Mouse (Mus musculus): ENCODE measurements around the gene Gan. TPM values are rescaled to one million over a fixed set of nuclear protein-coding genes. Genes with fewer than 3 reads are reported as not detected.

The Gan gene
- total and polyA plus RNA-seq, 3 experiments: 1.5 to 2.9 (median 2.8) TPM

- in situ Hi-C loops (cut with MboI; ENCODE audit: low pct_ligation_motif_present, low pct_unique_long_range_greater_than_20kb, low sequenced_read_pairs): no loop called here
- no peak for DNase-seq (ENCODE audit: extremely low read depth)
- no peak overlapping the region for H3K4me3 ChIP-seq (replicated peaks in 1 of 3; ENCODE audit: low read depth in 2 of 3, low read length in 2 of 3, poor library complexity in 1 of 3)
- no peak overlapping the region for H3K27ac ChIP-seq (ENCODE audit: insufficient read depth, low read depth)
- H3K79me2 ChIP-seq (replicated peaks; ENCODE audit: control insufficient read depth, extremely low read depth, insufficient read depth, poor library complexity, severe bottlenecking): peaks cover 15% of the 10 kb centered on the region
- TF ChIP-seq CTCF (conservative IDR thresholded peaks at IDR 0.05 in 1 of 2, IDR thresholded peaks at IDR 0.05 in 1 of 2; ENCODE audit: low read depth in 2 of 2, low read length in 2 of 2) (peak in 1 of 2 experiments; percentile 31; a peak in 2 of 4 replicates), UBTF (IDR thresholded peaks at IDR 0.05; ENCODE audit: low read depth, low read length) (no peak), IRF4 (IDR thresholded peaks at IDR 0.05; ENCODE audit: low read depth, low read length) (no peak), ZMIZ1 (IDR thresholded peaks at IDR 0.05; ENCODE audit: low read depth, low read length) (no peak)
- no peak overlapping the region for H3K9ac ChIP-seq (ENCODE audit: insufficient read depth, low read depth)
- no peak overlapping the region for H3K4me2 ChIP-seq (ENCODE audit: insufficient read depth, low read depth, poor library complexity, severe bottlenecking)
- peaks cover 10% of the 10 kb centered on the region for H3K9me3 ChIP-seq (replicated peaks; ENCODE audit: low read length)
- no peaks in the 10 kb centered on the region for H3K27me3 ChIP-seq (replicated peaks)
- dilution Hi-C loops (cut with MboI; ENCODE audit: extremely low pct_ligation_motif_present, extremely low pct_unique_long_range_greater_than_20kb, low sequenced_read_pairs): no loop called here
- peaks cover 9 to 33% of the 10 kb centered on the region in 2 experiments for H3K4me1 ChIP-seq (ENCODE audit: control insufficient read depth in 1 of 2, insufficient read depth in 2 of 2)
- no peaks in the 10 kb centered on the region for H3K36me3 ChIP-seq (replicated peaks in 1 of 2; ENCODE audit: control insufficient read depth in 1 of 2, insufficient read depth in 1 of 2, low read length in 1 of 2)
Measured at GRCm38 (mm10) chr8:117253390-117254269, 95.7 kb downstream of the Gan start.

- no peak for DNase-seq (ENCODE audit: extremely low read depth)
- H3K79me2 ChIP-seq (replicated peaks; ENCODE audit: control insufficient read depth, extremely low read depth, insufficient read depth, poor library complexity, severe bottlenecking): peaks cover 23% of the 10 kb centered on the region
- TF ChIP-seq CHD2 (IDR thresholded peaks at IDR 0.05; ENCODE audit: low read length): no peak
- no peak for TF ChIP-seq E2F4 (IDR thresholded peaks at IDR 0.05; ENCODE audit: insufficient replicate concordance, low read depth, low read length)
- no peak for TF ChIP-seq ZC3H11A (IDR thresholded peaks at IDR 0.05; ENCODE audit: low read depth, low read length)
- TF ChIP-seq USF1 (IDR thresholded peaks at IDR 0.05; ENCODE audit: low read depth, low read length): no peak
- peaks cover 10% of the 10 kb centered on the region for H3K9me3 ChIP-seq (replicated peaks; ENCODE audit: low read length)
- in situ Hi-C loops (cut with MboI; ENCODE audit: low pct_ligation_motif_present, low pct_unique_long_range_greater_than_20kb, low sequenced_read_pairs): no loop called here
- H3K4me2 ChIP-seq (ENCODE audit: insufficient read depth, low read depth, poor library complexity, severe bottlenecking): no peak overlapping the region
- no peak overlapping the region for H3K27ac ChIP-seq (ENCODE audit: insufficient read depth, low read depth)
- no peak overlapping the region for H3K9ac ChIP-seq (ENCODE audit: insufficient read depth, low read depth)
- dilution Hi-C loops (cut with MboI; ENCODE audit: extremely low pct_ligation_motif_present, extremely low pct_unique_long_range_greater_than_20kb, low sequenced_read_pairs): no loop called here
- H3K27me3 ChIP-seq (replicated peaks): no peaks in the 10 kb centered on the region
- H3K4me1 ChIP-seq (ENCODE audit: control insufficient read depth in 1 of 2, insufficient read depth in 2 of 2): peaks cover 15 to 41% of the 10 kb centered on the region in 2 experiments
- peaks cover 0 to 3% of the 10 kb centered on the region in 2 experiments for H3K36me3 ChIP-seq (replicated peaks in 1 of 2; ENCODE audit: control insufficient read depth in 1 of 2, insufficient read depth in 1 of 2, low read length in 1 of 2)
- H3K4me3 ChIP-seq (replicated peaks in 1 of 3; ENCODE audit: low read depth in 2 of 3, low read length in 2 of 3, poor library complexity in 1 of 3): no peak overlapping the region
Measured at GRCm38 (mm10) chr8:117254496-117254895, 96.6 kb downstream of the Gan start.

GRCm38 (mm10) chr8:117256292-117256938 is 98.5 kb downstream of the Gan start:
- Histone ChIP-seq H3K4me3 (replicated peaks in 1 of 3; ENCODE audit: low read depth in 2 of 3, low read length in 2 of 3, poor library complexity in 1 of 3) (peak overlapping the region; percentile 34 to 88 (median 82)), H3K9ac (ENCODE audit: insufficient read depth, low read depth) (peak overlapping the region; percentile 76), H3K36me3 (replicated peaks in 1 of 2; ENCODE audit: control insufficient read depth in 1 of 2, insufficient read depth in 1 of 2, low read length in 1 of 2) (peaks cover 0 to 17% of the 10 kb centered on the region in 2 experiments), H3K4me2 (ENCODE audit: insufficient read depth, low read depth, poor library complexity, severe bottlenecking) (peak overlapping the region; percentile 54), H3K27me3 (replicated peaks) (no peaks in the 10 kb centered on the region), H3K79me2 (replicated peaks; ENCODE audit: control insufficient read depth, extremely low read depth, insufficient read depth, poor library complexity, severe bottlenecking) (peaks cover 41% of the 10 kb centered on the region), H3K27ac (ENCODE audit: insufficient read depth, low read depth) (no peak overlapping the region), H3K4me1 (ENCODE audit: control insufficient read depth in 1 of 2, insufficient read depth in 2 of 2) (peaks cover 16 to 52% of the 10 kb centered on the region in 2 experiments), H3K9me3 (replicated peaks; ENCODE audit: low read length) (peaks cover 10% of the 10 kb centered on the region)
- dilution Hi-C loops (cut with MboI; ENCODE audit: extremely low pct_ligation_motif_present, extremely low pct_unique_long_range_greater_than_20kb, low sequenced_read_pairs) (no loop called here), in situ Hi-C loops (cut with MboI; ENCODE audit: low pct_ligation_motif_present, low pct_unique_long_range_greater_than_20kb, low sequenced_read_pairs) (no loop called here)
- DNase-seq (ENCODE audit: extremely low read depth): peak; percentile 80
- TF ChIP-seq JUN (IDR thresholded peaks at IDR 0.05; ENCODE audit: insufficient read depth, low read depth, low read length): no peak
- TF ChIP-seq ZNF384 (IDR thresholded peaks at IDR 0.05; ENCODE audit: low read depth, low read length): no peak
- TF ChIP-seq CTCF (conservative IDR thresholded peaks at IDR 0.05 in 1 of 2, IDR thresholded peaks at IDR 0.05 in 1 of 2; ENCODE audit: low read depth in 2 of 2, low read length in 2 of 2): no peak
- no peak for TF ChIP-seq E2F4 (IDR thresholded peaks at IDR 0.05; ENCODE audit: insufficient replicate concordance, low read depth, low read length)
- TF ChIP-seq TCF12 (IDR thresholded peaks at IDR 0.05; ENCODE audit: low read depth, low read length): peak; percentile 68
- no peak for TF ChIP-seq MAFK (IDR thresholded peaks at IDR 0.05; ENCODE audit: insufficient replicate concordance, low read length)
- peak; percentile 43; the same call in 1 of the 2 replicates for TF ChIP-seq MAZ (IDR thresholded peaks at IDR 0.05; ENCODE audit: low read depth, low read length)
- TF ChIP-seq EP300 (IDR thresholded peaks at IDR 0.05; ENCODE audit: low read length): no peak
- TF ChIP-seq NRF1 (IDR thresholded peaks at IDR 0.05; ENCODE audit: low read depth, low read length): no peak
- TF ChIP-seq RAD21 (IDR thresholded peaks at IDR 0.05; ENCODE audit: low read depth, low read length): no peak
- TF ChIP-seq POLR2A (IDR thresholded peaks at IDR 0.05; ENCODE audit: low read depth, low read length): peak; percentile 60; the same call in 1 of the 2 replicates
- no peak for TF ChIP-seq JUND (conservative IDR thresholded peaks at IDR 0.05; ENCODE audit: low read depth, low read length)
- no peak for TF ChIP-seq PAX5 (IDR thresholded peaks at IDR 0.05; ENCODE audit: low read length)
- peak; percentile 48; the same call in 1 of the 2 replicates for TF ChIP-seq MXI1 (IDR thresholded peaks at IDR 0.05; ENCODE audit: low read depth, low read length)
- no peak for TF ChIP-seq POLR2AphosphoS2 (IDR thresholded peaks at IDR 0.05; ENCODE audit: low read depth, low read length)
- TF ChIP-seq IRF4 (IDR thresholded peaks at IDR 0.05; ENCODE audit: low read depth, low read length): no peak
- TF ChIP-seq ZMIZ1 (IDR thresholded peaks at IDR 0.05; ENCODE audit: low read depth, low read length): peak; percentile 52
- no peak for TF ChIP-seq ZKSCAN1 (IDR thresholded peaks at IDR 0.05; ENCODE audit: borderline replicate concordance, low read depth, low read length)

Measured in CH12.LX (cell line).